ENCODE assay signal across 9 mouse cellular contexts in the genomic region with DNA sequence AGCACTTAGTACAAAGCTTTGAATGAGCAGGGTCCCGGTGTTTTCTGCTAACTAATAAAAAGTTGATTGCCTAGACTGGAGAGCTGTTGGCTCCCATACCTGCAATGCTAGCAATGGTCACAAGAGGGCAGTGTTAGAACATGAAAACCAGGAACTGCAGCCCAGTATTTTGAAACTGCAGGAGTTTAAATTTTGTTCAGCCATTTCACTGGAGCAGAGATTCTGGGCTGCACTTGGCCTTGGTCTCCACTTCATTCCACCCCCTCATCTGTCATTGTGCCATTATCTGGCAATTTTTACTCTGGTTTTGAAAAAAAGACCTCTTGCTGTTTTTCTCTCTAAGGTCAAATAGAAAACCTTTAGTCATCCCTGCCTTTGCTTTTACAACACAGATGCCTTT. TPM values are rescaled to one million over a fixed set of nuclear protein-coding genes. Genes with fewer than 3 reads are reported as not detected.
DNase-seq lines count a peak whose midpoint lies in the region; ATAC-seq and TF ChIP-seq lines count a peak whose summit lies in the region.
"Had no signal": no experiment of that assay in that cellular context is flagged by ENCODE, and none has a peak within 500 bp of the region (broad histone marks: within the 10 kb centered on the region; RNA-seq: fewer than 3 reads in every experiment).

No protein-coding gene starts in this region.

- H3K27ac ChIP-seq in kidney, embryonic 16.5 days (ENCODE audit: low read length) = no peak overlapping the region
- peak overlapping the region; percentile 50; the same call in 1 of the 2 replicates for H3K27ac ChIP-seq in limb, embryonic 15.5 days
- no peak overlapping the region for H3K27ac ChIP-seq in neural tube, embryonic 11.5 days (ENCODE audit: low read depth, low read length)
- H3K27ac ChIP-seq in stomach, postnatal 0 days (replicated peaks) = no peak overlapping the region

- no peak for TF ChIP-seq EP300 in stomach, postnatal 0 days (optimal IDR thresholded peaks at IDR 0.05)

- no peaks in the 10 kb centered on the region for H3K36me3 ChIP-seq in kidney, embryonic 16.5 days (ENCODE audit: insufficient read depth, low read length)
- no peaks in the 10 kb centered on the region for H3K36me3 ChIP-seq in limb, embryonic 15.5 days
- H3K36me3 ChIP-seq in neural tube, embryonic 11.5 days (ENCODE audit: control insufficient read depth, insufficient read depth, low read length) = no peaks in the 10 kb centered on the region
- H3K36me3 ChIP-seq in stomach, postnatal 0 days (ENCODE audit: control insufficient read depth, insufficient read depth, low read length) = no peaks in the 10 kb centered on the region

- H3K9me3 ChIP-seq in kidney, embryonic 16.5 days (ENCODE audit: low read length) = 0 out of 2 replicates have a peak, but pooled peaks cover 3% of the 10 kb centered on the region
- no peaks in the 10 kb centered on the region for H3K9me3 ChIP-seq in limb, embryonic 15.5 days
- no peaks in the 10 kb centered on the region for H3K9me3 ChIP-seq in neural tube, embryonic 11.5 days (ENCODE audit: control insufficient read depth, low read length)
- no peaks in the 10 kb centered on the region for H3K9me3 ChIP-seq in stomach, postnatal 0 days (ENCODE audit: control insufficient read depth, low read length)

- DNase-seq in 416B (ENCODE audit: low read depth) (peak; percentile 85), ZHBTc4 (ENCODE audit: low read depth, low spot score) (peak; percentile 81)
- DNase-seq in embryo, embryonic 10 days (ENCODE audit: low spot score) = peak; percentile 89
- DNase-seq in gastrocnemius, postnatal 36 days = peak; percentile 33 to 81
- DNase-seq in neural tube, embryonic 11.5 days (ENCODE audit: low spot score) = peak; percentile 78
- DNase-seq in stomach, postnatal 0 days (ENCODE audit: low spot score) = peak; percentile 82

- 8% methylated on average over 1 of the region's 1 CpGs for WGBS in kidney, embryonic 16.5 days
- WGBS in limb, embryonic 15.5 days = 3% methylated on average over 1 of the region's 1 CpGs
- WGBS in neural tube, embryonic 11.5 days = 19% methylated on average over 1 of the region's 1 CpGs
- WGBS in stomach, postnatal 0 days = 5% methylated on average over 1 of the region's 1 CpGs

- TF ChIP-seq CTCF in stomach, postnatal 0 days (IDR thresholded peaks at IDR 0.05; ENCODE audit: low read depth) = peak; percentile 94

- H3K4me2 ChIP-seq in kidney, embryonic 16.5 days (replicated peaks; ENCODE audit: low read depth, low read length) = peak overlapping the region; percentile 44
- no peak overlapping the region for H3K4me2 ChIP-seq in limb, embryonic 15.5 days
- no peak overlapping the region for H3K4me2 ChIP-seq in neural tube, embryonic 11.5 days (ENCODE audit: low read depth)
- peak overlapping the region; percentile 15; the same call in 1 of the 2 replicates for H3K4me2 ChIP-seq in stomach, postnatal 0 days (replicated peaks; ENCODE audit: low read depth)

- peak; percentile 42; the same call in 1 of the 2 replicates for ATAC-seq in kidney, embryonic 16.5 days (ENCODE audit: low FRiP score, low TSS enrichment)
- no peak for ATAC-seq in limb, embryonic 15.5 days (ENCODE audit: insufficient number of reproducible peaks, low FRiP score, low TSS enrichment, low read depth)
- no peak for ATAC-seq in neural tube, embryonic 11.5 days (ENCODE audit: insufficient read depth, low FRiP score, low TSS enrichment)
- 0 out of 2 replicates have a peak, but pooled peaks have one; percentile 57 for ATAC-seq in stomach, postnatal 0 days (ENCODE audit: low FRiP score, low TSS enrichment)

- no peaks in the 10 kb centered on the region for H3K27me3 ChIP-seq in kidney, embryonic 16.5 days (ENCODE audit: insufficient read depth, low read length)
- H3K27me3 ChIP-seq in limb, embryonic 15.5 days = no peaks in the 10 kb centered on the region; the same call in 1 of the 2 replicates
- no peaks in the 10 kb centered on the region for H3K27me3 ChIP-seq in neural tube, embryonic 11.5 days (ENCODE audit: control insufficient read depth, insufficient read depth, low read length)
- no peaks in the 10 kb centered on the region for H3K27me3 ChIP-seq in stomach, postnatal 0 days (ENCODE audit: control insufficient read depth, insufficient read depth, low read length)

- intact Hi-C loops in gastrocnemius, postnatal 36 days (cut with DNase I) = loop anchor here (1.0 to 5.0 kb wide), 3 partner anchors 71 to 179 kb away; no protein-coding TSS in a partner anchor

- peaks cover 9% of the 10 kb centered on the region; the same call in 1 of the 2 replicates for H3K4me1 ChIP-seq in kidney, embryonic 16.5 days (ENCODE audit: insufficient read depth, low read length)
- H3K4me1 ChIP-seq in limb, embryonic 15.5 days = peaks cover 9% of the 10 kb centered on the region
- 0 out of 2 replicates have a peak, but pooled peaks cover 7% of the 10 kb centered on the region for H3K4me1 ChIP-seq in neural tube, embryonic 11.5 days (ENCODE audit: control insufficient read depth, insufficient read depth, low read length)
- no peaks in the 10 kb centered on the region for H3K4me1 ChIP-seq in stomach, postnatal 0 days (replicated peaks; ENCODE audit: control insufficient read depth, insufficient read depth)

- H3K4me3 ChIP-seq in kidney, embryonic 16.5 days (ENCODE audit: low read length) = no peak overlapping the region
- no peak overlapping the region for H3K4me3 ChIP-seq in limb, embryonic 15.5 days
- no peak overlapping the region for H3K4me3 ChIP-seq in neural tube, embryonic 11.5 days (ENCODE audit: low read depth, low read length)
- no peak overlapping the region for H3K4me3 ChIP-seq in stomach, postnatal 0 days (ENCODE audit: low read depth, low read length)
- H3K4me3 ChIP-seq: erythroblast, embryonic 14.5 days had no signal

- H3K9ac ChIP-seq in kidney, embryonic 16.5 days (replicated peaks; ENCODE audit: low read length) = no peak overlapping the region
- H3K9ac ChIP-seq in limb, embryonic 15.5 days = no peak overlapping the region
- no peak overlapping the region for H3K9ac ChIP-seq in neural tube, embryonic 11.5 days (ENCODE audit: low read length)
- no peak overlapping the region for H3K9ac ChIP-seq in stomach, postnatal 0 days (ENCODE audit: low read length)

RNA-seq across cellular contexts. Expression of a gene that starts 57.2 kb away (rescaled TPM):
- 1 to 10 TPM; 1.6 to 2.6 TPM for total RNA-seq in gastrocnemius, postnatal 36 days (2021)
- 6.9 and 9.2 TPM in 2 replicates for polyA plus RNA-seq in kidney, embryonic 16.5 days (2015; fragmentation: Nextera tagmentation; extraction: Ambion mirVana)
- polyA plus RNA-seq in limb, embryonic 15.5 days (2015; fragmentation: Nextera tagmentation; extraction: Ambion mirVana) = 4.6 and 4.7 TPM in 2 replicates
- 9.8 and 11.9 TPM in 2 replicates for polyA plus RNA-seq in neural tube, embryonic 11.5 days (2014; fragmentation: Nextera tagmentation; extraction: Ambion mirVana)
- 3.5 and 3.6 TPM in 2 replicates for polyA plus RNA-seq in stomach, postnatal 0 days (2015; fragmentation: Nextera tagmentation; extraction: Ambion mirVana)
- polyA plus RNA-seq: erythroblast, embryonic 14.5 days had no signal

Comparison
In these comparisons a context has a peak if more than half of its experiments do, and no peak if none do; other contexts are left out.
1. ATAC-seq: peak in kidney, embryonic 16.5 days (single experiment) and stomach, postnatal 0 days (single experiment); none in limb, embryonic 15.5 days (single experiment) and neural tube, embryonic 11.5 days (single experiment).
2. H3K4me2 ChIP-seq: peak in kidney, embryonic 16.5 days (single experiment) and stomach, postnatal 0 days (single experiment); none in limb, embryonic 15.5 days (single experiment) and neural tube, embryonic 11.5 days (single experiment).
3. Peak in every context shown above with its lines, with median percentiles within 50 percentile points of each other: DNase-seq.